Mouse (Mus musculus) embryo, embryonic 11 days (tissue): ENCODE results near the gene Stk25.

Source experiments
- DNase-seq: peaks from one replicate; pipeline ENCODE4 v3.0.0-alpha.2; 2015

Gene Stk25

DNA sequence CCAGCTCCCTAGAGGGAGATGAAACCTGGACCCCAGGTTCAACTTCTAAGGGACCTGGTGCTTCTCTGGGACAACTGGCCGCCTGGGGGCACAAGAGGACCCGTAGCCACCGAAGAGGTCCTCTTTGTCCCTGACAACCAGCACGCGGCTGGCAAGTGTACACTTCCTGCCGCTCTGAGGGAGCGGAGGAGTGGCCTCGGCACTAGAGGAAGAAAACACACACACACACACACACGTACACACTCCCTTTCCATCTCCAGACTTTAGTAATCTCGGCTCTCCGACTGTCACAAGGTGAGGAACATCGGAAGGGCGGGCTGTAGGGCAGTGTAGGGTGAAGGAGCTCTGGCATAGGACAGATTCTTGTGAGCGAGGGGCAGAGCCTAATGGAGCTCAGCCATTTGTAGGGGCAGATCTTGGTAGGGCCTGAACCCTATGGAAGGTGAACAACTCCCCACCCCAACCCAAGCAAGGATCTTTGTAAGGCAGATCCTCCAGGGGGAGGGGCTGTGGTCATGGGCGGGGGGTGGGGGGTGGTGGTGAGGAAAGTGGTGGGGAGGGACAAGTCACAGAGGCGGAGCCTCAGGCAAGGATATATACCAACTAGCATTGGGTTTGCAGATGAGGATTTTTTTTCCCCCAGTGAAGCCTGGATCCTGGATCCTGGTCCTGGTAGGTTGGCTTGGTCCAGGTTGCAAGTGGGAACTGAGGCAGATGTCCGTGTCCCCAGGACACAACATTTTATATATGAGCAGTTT lies 10.5 kb upstream of the Stk25 start:
- DNase-seq = peak; percentile 89

DNA sequence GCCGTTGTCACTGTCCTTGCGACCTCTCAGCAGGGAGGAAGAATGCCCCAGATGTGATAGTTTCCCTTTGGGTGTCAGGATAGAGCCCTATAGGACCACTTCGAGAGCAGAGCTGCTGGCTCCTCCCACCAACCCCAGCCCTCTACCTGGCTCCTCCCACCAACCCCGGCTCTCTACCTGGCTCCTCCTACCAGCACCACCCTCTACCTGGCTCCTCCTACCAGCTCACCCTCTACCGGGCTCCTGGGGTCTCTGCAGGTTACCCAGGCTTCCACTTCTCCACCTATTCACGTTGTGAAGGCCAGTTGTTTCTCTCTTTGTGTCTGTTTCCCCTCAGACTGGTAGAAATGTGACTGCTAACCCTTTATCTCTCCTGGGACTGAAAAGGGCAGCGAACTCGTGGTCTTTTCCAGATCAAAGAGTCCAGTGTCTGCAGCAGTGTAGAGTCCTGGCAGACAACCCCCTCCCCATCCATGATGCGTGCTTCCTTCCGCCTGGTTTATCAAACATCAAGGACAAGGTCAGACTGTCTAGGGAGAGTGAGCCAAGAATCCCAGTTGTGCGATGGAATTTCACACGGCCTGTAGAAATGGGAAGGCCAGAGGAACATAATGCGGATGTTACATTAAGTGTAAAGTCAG lies 9.4 kb upstream of the Stk25 start:
- peak; percentile 36 for DNase-seq

DNA sequence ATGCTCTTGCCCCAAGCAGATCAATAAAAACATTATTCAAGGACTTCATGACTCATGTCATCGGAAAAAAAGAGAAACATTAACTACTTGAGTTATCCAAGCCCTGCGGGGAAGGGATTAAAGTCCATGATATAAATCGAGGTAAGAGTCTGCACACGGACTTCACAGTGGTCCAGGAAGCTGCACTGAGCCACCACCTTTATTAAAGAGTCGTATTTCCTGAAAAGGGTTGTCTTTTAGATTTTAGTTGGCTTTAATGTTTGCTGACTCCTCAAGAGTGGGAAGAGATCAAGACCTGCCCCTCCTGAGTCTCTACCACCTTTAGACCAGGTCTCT lies 1.5 kb downstream of the Stk25 start:
- DNase-seq = no peak

DNA sequence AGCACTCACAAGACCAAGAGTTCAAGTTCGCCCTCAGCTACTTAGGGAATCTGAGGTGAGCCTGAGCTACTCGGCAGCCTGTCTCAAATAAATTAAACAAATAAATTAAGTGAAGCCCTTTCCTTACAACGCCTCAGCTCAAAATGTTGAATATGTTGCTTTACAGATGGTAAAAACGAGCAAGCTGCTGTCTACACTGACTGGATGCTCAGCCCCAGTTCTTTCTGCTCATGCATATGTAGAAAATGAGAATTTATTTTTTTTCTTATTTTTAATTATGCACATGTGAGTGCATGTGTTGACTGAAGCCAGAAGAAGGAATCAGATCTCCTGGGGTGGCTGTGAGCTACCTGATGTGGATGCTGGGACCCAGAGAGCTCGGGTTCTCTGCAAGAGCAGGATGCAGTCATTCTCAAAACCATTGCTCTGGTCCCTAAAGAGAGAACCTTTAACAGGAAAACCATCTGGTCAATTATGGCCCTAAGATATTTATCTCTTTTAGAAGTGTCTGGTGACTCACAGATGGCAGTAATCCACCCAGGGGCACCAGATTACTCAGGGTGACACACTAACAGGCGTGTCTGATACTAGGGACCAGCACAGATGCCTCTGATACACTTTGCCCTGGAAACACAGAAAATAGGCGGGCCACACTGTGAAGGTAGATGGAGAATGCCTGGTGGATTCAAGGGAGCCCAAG lies 2.0 kb downstream of the Stk25 start:
- DNase-seq = no peak

DNA sequence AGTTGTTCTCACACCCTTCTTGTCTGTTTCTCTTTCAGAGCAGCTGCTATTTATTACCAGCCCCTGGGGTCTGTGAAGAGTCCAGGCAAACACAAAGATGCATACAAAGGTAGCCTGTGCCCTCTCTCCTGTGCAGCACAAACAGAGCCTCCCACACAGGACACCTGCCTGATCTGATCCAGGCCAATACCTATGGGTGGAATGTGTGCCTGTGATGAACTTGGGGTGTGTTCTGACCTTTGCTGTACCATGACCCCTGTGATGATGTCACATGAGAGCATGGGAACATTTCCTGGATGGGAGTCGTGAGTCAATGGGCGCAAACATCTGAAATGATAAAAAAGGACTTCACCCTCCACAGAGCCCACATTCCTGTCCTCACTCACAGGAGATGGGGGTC lies 3.7 kb downstream of the Stk25 start:
- DNase-seq = no peak

DNA sequence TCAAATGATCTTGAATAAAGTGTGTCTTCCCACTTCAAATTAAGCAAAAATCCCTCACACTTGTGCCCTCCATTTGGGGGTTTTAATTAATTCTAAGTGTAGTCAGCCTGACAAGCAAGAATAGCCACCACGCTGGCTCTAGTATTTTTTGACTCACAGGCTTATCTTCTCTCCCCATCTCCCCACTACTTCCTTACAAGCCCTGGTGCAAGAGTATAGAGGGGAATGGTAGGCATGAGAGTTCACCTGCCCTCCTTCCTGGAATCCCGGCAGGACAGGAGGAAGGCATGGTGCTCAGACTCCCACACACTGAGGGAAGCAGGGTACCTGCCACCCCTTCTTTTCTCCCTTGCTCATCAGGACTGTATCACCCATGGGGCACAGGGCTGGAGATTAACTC lies 4.2 kb downstream of the Stk25 start:
- DNase-seq = no peak

DNA sequence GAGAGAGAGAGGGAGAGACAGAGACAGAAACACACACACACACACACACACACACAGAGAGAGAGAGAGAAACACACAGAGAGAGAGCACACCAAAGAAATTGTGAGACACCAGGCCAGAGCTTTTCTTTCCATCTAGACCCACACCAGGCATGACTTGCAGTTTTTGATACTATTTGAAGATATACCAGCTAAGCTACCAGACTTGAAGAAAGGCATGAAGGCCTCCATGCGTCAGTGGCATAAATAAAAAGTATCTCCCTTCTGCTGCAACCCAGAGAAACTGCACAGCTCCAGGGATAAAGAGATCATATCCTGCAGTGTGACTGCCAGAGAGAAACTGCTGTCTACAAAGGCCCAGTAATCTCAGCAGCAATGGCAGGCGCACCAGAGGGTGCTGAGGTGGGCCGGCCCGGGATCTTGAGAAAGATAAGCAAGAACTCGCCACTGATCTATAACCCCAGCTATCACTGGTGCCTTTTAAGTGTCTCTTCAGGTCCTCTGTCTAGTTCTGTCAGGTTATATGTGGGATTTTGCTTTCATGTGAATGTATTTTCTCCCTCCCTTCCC lies 8.8 kb downstream of the Stk25 start:
- DNase-seq = no peak

DNA sequence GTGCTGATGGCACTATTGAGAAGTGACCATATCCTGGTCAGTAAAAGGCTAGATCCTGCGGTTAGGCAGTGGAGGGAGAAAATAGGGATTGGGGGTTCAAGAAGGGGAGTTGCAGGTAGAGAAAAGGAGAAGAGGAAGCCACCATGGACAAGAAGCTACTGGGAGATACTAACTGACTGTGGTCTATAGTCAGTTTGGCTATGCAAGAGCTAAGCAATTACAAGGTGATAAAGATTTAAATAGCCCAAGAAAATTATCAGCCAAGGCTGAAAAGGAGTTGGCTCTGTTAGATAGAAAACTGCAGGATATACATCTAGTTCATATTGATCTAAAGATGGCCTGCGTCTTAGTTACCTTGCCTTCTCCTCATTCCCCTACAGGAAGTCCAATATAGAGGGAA lies 15.8 kb downstream of the Stk25 start:
- DNase-seq = no peak

DNA sequence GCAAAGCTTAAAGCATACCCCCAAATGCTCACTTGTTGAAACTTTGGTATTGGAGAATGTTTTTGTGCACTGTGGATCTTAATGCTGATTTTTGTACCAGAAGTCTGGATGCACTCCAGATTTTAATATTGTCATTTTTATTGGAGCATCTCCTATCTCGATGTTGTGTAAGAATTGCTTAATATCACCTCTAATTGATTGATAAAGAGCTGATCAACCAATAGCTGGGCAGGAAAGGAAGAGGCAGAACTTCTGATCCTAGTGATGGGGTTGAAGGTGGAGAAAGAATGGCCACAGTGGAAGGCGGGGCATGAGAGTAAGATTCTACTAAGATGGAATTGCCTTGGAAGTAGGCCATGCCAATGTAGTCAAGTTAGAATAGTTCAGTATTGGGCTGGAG lies 16.5 kb downstream of the Stk25 start:
- no peak for DNase-seq

DNA sequence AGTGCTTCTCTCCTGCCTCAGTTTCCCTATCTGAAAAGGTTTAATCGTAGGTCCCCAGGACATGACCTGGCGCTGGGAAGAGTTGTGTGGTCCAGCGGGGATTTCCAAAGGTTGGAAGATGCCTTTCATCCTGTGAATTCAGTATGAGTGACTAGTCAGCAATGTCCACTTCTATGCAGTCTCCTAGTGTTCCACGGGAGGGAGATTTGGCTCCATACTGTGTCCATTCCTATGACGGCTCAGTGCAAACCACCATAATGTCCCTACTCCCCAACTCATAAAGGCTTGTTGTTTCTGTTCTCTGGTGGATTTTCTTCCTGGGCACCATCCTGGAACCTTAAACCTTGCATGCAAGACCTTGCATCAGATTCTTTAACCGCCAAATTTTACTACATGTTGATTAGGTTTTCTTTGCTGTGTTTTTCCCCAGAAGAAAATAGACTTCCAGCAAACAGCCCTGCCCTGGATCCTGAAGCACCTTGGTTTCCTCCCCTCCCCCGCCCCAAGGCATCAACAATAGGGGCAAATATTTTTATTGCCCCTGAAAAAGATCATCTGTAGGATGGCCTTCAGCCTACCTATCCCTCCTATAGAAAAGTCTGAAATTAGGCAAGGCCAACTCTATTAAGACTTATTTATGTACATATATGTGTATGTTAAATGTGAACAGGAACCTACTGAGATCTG lies 22.1 kb downstream of the Stk25 start:
- peak; percentile 49 for DNase-seq

DNA sequence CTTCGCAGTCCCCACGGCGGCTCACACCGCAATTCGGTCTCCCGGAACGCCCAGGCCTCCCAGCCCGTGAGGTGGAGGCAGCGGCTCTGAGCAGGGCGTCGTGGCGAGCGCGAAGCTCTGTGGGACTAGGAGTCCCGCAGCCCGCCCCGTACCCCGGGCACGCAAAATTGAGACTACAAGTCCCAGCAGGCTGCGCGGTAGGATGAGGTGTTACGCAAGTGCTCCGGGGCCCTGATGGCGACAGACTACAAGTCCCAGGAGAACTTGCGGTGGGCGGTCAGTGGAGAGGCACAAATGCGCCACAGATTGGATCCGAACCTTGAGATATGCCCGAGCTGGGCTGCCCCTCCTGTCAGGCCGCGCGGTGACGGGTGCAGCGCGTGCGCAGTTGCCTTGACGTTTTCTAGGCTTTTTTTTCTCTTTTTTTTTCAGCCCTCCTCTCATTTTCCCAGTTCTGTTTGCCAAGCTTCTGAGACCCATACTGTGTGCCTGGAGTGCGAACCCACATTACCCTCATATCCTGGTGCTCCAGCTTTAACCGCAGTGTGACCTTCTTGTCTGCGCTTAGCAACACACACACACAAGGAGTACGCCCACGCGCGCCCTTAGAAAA lies 22.8 kb downstream of the Stk25 start:
- DNase-seq = peak; percentile 99

DNA sequence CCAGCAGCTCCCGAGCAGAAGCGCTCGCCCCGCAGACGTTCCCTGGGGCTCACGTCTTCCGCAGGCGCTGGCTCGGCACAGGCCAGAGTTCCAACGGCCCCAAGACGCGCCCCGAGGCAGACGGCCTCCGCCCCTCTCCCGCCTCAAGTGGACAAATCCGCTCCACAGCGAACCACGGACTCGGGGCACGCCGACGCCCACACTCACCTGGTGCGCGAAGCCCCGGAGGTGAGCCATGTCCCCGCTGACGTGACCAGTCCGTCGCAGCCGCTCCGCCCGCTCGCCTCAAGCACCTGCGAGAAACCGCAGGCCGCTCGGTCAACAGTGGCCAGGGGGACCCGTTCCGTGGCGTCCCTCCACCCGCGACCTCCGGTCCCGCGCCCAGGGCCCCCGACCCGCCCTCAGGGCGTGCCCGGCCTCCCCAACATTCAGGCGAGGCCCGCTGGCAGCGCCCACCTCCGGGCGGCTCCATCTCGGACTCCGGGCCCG lies 23.3 kb downstream of the Stk25 start:
- DNase-seq = peak; percentile 50

DNA sequence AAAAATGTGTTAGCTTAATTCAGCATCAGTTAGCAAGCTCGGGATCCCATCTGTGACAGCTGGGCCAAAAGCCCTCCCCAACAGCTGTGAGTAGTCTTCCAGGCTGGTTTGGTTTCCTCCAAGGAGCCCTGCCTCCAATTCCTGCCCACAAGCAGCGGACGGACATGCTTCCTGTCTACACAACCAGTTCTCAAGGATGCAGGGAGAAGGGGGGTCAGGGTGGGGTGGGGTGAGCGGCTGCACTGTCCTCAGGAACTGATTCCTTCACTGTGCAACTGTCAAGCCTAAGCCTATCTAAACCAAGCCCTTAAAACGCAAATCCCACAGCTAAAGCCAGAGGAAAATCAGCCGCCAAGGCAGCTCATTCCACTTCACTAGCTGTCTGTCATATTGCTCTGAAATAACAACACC lies 24.0 kb downstream of the Stk25 start:
- peak; percentile 46 for DNase-seq

DNA sequence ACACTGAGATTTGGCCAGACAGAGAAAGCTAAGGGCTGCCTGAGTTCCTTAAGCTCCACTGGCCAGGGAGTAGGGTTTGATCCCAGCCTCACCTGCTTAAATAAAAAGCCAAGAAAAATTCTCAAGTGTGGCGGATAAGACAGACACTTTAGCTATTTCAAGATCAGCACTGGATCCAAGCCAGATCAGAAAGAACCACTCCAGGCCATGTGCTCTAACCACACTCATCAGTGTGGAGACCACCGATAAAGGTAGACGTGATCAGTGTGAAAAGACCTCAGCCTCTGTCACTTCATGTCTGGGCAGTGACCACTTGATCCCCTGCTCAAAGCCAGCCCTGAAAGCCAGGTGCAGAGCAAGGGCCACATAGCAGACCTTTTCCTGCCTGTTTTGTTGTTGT lies 25.7 kb downstream of the Stk25 start:
- DNase-seq = no peak

DNA sequence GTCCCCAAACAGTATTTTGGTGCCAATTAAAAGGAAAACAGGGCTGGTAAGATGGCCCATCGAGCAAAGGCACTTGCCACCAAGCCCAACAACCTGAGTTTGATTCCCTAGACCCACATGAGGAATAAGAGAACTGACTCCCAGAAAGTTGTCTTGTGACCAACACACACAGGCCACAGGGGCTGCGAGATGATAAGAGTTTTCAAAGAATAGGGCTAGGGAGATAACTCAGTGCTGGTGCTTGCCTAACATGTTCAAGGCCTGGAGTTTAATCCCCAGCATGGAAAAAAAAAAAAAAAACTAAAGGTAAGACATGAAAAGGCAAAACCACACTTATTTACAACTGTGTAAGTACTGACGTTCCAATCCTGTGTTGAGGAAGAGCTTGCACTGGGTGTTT lies 27.7 kb downstream of the Stk25 start:
- no peak for DNase-seq

DNA sequence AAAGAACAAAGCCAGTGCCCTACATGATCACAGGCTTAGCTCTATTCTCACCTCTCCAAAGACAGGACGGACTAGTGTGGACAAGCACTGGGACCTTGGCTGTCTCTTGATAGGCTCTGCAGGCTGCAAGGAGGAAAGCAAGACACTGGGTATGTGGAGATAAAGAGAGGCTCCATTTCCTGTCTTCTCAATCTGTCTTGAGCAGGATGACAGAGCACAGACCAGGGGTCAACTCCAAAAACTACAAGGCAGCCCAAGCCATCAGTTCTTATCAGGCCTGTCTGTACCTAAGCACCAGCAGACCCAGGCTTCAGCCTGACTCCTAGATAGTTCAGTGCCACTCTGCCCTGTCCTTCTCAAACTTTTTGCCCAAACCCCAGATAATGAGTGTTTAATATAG lies 34.0 kb downstream of the Stk25 start:
- DNase-seq = no peak

DNA sequence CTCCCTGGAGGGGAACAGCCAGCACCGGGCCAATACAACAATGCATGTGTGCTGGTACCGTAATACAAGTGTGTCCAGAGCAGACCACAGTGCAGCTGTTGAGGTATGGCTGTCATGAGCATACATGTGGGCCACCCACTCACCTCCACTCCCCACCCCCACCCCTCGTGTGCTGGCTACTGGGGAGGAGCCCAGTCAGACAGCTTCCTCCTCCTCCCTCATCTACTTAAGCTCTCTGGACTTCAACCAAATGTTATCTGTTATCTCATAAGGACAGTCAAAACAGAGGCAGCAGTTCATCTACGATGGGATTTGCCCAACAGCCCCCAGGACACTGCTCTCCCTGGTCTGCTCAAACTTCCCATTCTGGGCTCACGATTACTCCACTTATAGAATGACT lies 39.5 kb downstream of the Stk25 start:
- no peak for DNase-seq

DNA sequence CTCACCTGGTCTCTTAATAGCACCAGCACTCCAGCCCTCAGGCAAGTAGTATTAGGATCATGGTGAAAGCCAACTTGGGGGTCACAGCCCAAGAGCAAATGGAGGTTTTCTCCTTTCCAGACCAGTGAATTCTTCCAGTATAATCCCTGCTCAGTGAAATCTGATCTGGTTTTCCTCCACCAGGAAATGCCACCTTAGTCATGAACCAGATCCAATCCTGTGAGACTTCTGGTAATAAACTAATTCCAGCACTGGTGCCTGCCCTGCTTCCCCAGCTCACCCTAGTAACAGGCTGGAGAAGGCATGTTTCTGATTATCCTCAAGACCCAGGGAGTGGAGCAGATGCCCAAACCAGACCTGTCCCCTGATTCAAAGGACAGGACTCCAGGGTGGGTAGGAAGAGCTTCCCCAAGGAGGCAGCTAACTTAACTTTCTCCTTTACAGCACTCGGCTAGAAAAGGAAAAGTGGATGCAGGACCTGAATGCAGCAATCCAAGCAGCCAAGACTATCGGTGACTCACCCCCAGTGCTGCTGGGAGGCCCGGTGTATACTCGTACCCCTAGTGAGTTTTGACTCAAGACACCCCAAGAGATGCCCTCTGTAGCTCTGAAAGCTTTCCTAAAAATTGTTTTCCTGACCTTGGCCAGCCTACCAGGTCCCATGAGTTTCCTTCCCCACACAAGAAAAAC lies 40.3 kb downstream of the Stk25 start:
- DNase-seq = peak; percentile 54

DNA sequence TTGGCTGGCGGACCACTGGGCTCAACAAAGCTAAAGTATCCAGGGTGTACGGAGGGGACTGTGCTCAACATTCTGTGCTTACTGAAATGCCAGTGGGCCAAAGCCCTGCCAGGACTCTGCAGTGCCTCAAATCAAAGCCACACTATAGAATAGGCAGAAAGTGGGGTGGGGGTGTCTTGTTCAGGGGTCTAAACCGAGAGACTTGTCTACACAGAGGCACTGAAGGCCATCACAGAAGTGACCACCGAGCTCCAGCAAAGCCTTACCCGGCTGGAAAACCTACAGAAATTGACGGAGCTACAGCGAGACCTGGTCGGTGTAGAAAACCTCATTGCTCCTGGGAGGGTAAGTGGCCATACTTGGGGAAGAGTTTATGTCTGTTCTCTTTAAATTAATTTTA lies 48.7 kb downstream of the Stk25 start:
- no peak for DNase-seq

DNA sequence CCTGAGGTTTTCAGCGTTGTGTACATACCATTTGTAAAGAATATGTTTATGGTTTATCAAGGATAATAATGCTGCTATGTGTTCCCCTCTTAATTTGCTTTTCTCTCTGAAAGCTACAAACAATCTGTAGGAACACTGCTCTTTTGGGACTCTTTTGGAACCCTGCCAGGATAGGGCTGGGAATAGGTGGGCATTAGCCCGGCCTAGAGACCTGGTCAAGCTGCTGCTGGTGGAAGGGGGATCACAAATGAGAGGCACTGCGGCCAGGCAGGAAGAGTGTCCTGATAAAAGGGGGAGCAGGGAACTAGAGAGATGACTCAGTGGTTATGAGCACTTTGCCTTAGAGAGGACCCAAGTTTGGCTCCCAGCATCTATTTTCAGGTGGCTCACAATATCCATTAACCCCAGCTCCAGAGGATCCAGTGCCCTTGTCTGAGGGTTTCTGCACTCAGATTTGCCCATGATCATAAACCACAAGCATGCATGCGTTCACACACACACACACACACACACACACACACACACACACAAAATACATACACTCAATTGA lies 49.7 kb downstream of the Stk25 start:
- DNase-seq = no peak
